Mouse (Mus musculus) spleen, postnatal 14 days (tissue): Measurements from ENCODE around the gene Casp3.
"Not testable (repeated sequence)": the region's sequence is repeated elsewhere in the genome, so short reads cannot be mapped to it uniquely, and the experiment has no call there.

Experiments
- DNase-seq, 2 experiments: peaks; one replicate each; pipeline ENCODE4 v3.0.0; 2021 to 2022; ENCODE audit warnings: low spot score in 2 of 2

Casp3 gene

GRCm38 (mm10) chr8:46616879-46617689 is at the start of gene Casp3, which contains the start of gene Primpol:
TSS of gene Casp3 (plus strand) at chr8:46617291.
TSS of gene Primpol (minus strand) at chr8:46617212.
- DNase-seq, result peak; percentile 96 to 97

DNA sequence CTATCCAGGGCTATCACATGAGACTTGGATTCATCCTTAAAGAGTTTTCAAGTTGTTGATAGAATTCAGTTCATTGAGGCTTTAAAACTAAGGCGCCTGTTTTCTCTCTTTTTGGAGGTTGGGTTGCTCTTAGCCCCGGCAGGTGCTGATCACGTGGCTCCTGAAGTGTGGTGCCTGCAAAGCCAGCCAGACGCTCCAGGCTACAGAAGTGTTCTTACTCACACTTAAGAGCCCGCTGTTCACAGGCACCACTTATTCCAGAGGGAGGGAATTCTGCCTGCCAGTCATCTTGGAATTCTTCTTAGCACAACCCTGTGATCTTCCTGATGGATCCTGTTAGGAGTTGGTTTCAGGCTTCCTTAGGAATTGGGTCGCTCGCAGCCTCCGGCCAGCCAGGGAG is 49.1 kb upstream of the Casp3 start:
- DNase-seq, result no peak

DNA sequence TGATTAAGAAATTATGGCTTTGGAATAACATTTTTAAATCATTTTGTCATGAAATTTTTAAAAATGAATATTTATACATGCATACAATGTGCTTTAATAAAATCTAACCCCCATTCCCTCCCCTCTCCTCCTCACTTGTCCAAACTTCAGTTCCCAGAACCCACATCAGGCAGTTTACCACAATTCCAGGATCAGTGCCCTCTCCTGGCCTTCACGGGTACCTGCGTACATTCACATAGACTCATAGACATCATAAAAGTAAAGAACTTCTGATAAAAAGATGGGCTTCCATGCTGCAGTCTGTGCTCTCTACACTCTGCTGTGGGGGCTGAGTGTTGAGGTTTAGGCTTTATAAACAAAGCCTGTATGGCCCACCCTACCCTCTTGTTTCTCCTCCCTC is 48.1 kb upstream of the Casp3 start:
- no peak for DNase-seq

GRCm38 (mm10) chr8:46569659-46570441 is 47.2 kb upstream of the Casp3 start:
- DNase-seq, result no peak

DNA sequence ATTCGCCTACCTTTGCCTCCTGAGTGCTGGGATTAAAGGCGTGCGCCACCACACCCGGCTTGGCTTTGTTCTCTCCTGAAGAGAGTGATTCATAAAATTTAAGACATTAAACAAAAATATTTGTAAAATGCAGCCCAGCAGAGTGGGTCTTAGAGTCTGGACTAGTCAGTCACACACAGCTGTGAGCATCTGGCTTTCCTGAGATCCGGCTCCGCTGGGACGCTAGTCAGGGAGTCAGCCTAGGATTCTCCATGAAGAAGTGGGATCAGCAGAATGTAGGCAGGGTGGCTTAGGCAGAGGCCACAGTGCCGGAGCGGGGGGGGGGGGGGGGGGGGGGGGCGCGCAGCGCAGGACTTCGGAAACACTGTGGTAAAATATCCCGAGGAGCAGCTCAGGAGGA is 46.4 kb upstream of the Casp3 start:
- no peak for DNase-seq

GRCm38 (mm10) chr8:46573446-46573845 is 43.6 kb upstream of the Casp3 start:
- no peak for DNase-seq

- DNase-seq, result no peak
Measured at GRCm38 (mm10) chr8:46573964-46574363, 43.1 kb upstream of the Casp3 start.

DNA sequence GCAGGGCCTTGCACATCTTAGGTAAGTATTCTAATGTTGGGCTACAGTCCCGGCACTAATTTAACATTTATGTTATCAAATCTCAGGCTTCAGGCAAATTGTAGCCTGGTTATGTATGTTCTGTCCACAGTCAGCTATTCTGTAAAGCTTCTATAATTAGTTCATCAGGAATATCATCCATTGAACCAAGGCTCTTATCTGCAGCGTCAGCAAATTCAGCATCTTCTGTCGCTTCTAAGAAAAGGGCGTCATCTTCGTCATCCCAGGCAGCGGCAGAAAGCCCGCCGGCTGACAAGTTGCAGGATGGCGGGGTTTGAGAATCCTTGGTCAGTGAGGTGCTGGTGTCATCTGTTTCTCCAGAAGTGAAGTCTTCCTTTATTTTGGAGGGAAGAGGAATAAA is 38.3 kb upstream of the Casp3 start:
- no peak for DNase-seq

DNA sequence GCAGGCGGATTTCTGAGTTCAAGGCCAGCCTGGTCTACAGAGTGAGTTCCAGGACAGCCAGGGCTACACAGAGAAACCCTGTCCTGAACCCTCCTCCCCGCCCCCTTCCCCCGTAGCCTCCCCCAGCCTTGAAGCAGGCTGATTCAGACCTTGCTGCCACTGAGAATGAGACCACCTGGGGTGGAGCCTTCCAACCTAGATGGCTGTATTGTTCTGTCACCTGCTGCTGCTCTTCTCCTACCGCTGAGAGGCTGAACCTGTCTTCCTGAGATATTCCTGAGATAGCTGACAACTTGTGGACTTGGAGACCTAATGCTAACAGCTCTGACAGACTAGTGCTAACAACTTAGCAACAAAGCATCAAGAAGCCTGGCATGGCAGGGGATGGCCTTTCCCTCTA is 32.8 kb upstream of the Casp3 start:
- DNase-seq, result not testable (repeated sequence)

DNA sequence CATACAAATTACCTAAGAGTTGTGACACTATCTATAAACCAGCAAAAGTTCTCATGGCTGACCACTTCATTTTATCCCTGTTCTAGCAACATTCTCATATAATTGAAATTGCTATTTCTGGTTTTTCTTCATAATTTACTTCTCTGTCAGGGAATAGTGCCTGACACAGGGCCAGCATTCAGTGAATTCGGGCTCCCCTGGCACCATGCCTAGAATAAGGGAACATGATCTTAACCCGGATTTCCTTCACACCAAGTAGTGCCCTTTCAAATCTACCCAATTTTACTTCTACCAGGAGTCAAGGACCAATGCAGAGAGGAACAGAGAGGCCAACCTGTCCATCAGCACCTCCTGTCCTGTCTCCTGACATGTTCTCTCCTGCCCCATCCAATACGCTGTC is 31.5 kb upstream of the Casp3 start:
- DNase-seq, result no peak

GRCm38 (mm10) chr8:46587911-46588310 is 29.2 kb upstream of the Casp3 start:
- DNase-seq, result no peak

GRCm38 (mm10) chr8:46588663-46589062 is 28.4 kb upstream of the Casp3 start:
- no peak for DNase-seq

GRCm38 (mm10) chr8:46593067-46593466 is 24.0 kb upstream of the Casp3 start:
- no peak for DNase-seq

DNA sequence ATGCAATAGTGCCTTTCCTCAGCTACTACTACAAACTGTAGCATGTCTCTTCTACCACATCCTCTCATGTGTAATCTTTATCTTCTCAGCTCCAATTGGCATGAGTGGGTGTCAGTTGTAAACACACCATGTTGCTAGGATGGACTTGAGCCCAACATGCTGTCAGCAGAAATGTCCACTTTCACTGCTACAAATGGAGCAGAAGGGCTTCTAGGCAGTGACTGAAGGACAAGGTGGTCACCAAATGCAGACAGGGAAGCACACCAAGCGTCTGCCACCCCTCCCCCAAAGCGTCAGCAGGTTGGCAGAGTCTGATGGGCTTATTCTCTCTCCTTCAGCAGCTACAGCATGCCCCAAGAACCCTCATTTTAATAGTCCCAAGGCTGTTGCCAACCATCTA is 23.3 kb upstream of the Casp3 start:
- no peak for DNase-seq

DNA sequence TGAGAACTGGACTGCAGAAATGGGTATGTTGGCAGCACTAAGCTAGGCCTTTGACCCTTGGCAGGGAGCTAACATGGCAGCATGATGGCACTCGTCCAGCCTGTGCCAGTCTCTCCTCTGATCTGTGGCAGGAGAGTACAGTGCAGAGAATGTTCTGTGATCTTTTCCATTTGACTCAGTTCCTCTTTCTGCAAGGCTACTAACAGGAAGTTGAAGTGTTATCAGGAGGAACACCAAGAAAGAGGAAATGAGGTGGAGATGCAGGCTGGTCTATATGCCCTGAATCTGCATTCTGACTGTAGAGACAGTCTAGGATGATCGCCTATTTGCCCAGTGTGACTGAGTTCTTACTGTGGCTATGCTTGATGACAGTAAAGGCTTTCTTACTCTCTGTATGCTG is 21.5 kb upstream of the Casp3 start:
- peak in 1 of 2 experiments; percentile 11 for DNase-seq

GRCm38 (mm10) chr8:46596530-46596929 is 20.6 kb upstream of the Casp3 start:
- no peak for DNase-seq

DNA sequence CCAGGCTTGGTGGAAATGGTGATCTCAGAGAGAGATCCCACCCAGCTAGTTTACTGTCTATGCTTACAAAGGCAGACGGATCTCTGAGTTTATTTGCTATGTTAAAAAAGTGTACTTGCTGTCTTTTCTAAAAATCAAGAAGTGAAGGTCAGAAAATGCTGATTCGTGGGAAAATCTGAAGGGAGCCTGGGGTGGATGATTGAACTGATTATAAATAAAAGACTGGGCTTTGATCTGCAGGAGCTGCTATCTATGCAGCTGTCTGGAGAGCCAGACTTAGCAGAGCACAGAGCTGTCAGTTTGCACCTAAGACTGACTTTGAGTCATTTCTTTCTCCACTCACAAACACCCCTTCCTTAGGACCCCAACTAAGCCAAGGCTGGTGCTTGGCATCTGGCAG is 19.7 kb upstream of the Casp3 start:
- no peak for DNase-seq

DNA sequence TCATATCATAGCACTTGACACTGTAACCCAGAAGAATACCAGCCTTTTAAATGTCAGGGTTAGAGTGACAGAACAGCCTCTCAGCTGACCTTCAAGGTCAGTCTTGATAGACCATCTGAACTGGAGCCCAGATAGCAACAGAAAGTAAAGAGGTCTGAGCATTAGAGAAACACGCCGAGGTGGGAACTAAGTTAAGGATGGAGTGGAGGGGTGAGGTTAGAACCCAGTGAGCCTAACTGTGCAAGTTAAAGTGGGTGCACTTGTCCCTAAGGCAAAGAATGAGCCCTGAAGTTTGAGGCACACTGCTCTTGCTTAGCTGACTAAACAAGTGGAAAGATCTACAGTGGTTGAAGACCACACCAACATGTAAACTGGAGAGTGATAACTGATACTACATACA is 19.0 kb upstream of the Casp3 start:
- DNase-seq, result no peak

- DNase-seq, result no peak
Measured at GRCm38 (mm10) chr8:46598753-46599152, 18.3 kb upstream of the Casp3 start.

DNA sequence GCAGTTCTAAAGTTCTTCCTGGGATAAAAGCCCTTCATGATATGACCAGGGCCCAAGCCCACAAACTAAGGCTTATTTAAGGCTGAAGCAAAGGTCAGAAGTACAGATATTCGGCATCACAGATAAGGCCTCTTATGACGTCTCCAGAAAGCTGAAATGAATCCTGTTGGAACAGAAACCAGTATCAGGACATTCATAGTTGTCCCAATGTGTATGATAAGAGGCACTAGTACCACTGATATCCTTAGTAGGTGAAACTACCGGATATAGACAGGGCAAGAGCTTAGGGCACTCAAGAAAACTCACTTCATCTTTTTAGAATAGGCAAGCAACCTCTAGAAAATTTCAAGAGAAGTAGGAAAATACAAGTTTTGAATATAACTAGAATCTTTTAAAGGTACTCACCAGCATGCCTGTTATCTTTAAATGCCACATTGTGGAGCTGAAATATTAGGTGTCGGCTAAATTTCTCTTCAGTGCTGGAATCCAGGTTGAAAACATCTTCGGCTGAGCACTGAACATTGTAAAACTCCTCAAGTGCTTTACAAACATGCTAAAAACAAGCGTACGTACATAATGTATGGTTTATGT is 17.7 kb upstream of the Casp3 start:
- DNase-seq, result no peak

- no peak for DNase-seq
Measured at GRCm38 (mm10) chr8:46600959-46601707, 16.0 kb upstream of the Casp3 start.

DNA sequence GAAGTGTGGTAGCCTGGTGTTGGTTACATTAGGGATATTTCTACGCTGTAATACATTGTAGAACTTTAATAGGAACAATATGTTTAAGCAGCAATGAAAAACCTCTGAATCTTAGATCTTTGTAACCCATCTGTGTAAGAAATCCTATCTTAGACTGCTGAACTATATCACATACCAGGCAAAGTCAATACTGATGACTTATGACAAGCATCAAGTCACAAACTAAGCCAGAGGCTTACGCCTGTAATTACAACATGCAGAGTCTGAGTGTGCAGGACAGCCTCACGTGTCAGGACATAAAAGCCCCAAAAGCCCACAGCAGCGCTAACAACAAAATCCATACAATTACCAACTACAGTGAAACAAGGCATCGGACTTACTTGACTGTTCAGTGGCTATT is 13.5 kb upstream of the Casp3 start:
- DNase-seq, result no peak
